Mouse (Mus musculus): ENCODE results near the gene Ltbp4.

DNA sequence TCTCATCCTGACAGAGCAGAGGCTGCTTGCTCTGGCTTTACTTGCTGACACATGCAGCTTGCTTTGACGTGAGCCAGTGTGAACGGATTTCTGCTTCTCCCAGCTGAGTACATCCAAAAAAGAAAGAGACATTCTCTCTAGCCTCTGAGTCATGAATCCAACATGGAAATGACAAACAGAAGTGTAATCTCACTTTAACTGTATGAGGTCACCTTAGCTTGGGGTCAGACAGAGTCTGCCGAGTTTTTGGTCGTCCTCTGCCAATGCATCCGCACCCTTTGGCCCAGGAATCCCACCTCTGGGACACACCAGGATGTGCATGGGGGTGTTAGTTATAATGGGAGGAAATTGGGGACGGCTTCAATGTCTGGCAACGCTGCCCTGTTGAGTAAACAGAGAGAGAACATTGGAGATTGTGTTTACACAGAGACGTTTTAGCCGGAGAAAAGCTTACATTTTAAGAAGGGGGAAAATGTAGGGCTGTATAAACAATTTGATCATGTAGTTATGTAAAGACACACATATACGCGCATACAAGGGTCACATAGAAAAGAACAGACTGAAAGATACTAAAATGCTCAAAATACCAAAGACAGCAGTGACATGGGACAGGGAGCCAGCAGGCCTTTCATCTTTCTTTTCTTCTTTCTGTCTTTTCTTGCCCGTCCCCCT lies 45.6 kb downstream of the Ltbp4 start:
- no peak for TF ChIP-seq CTCF (IDR thresholded peaks at IDR 0.05 in 2 of 3, conservative IDR thresholded peaks at IDR 0.05 in 1 of 3; ENCODE audit: control insufficient read depth in 1 of 3, insufficient read depth in 1 of 3, low read depth in 2 of 3, low read length in 3 of 3, poor library complexity in 1 of 3, severe bottlenecking in 1 of 3)
- no peak for TF ChIP-seq EP300 (IDR thresholded peaks at IDR 0.05; ENCODE audit: low read depth in 1 of 2, low read length in 2 of 2)
- TF ChIP-seq SMC3 (IDR thresholded peaks at IDR 0.05; ENCODE audit: low read depth, low read length): no peak
- no peak for TF ChIP-seq POLR2A (IDR thresholded peaks at IDR 0.05; ENCODE audit: control insufficient read depth in 1 of 2, insufficient read depth in 1 of 2, low read depth in 1 of 2, low read length in 2 of 2, poor library complexity in 1 of 2)
- TF ChIP-seq MAFK (IDR thresholded peaks at IDR 0.05; ENCODE audit: borderline replicate concordance, low read depth, low read length): no peak
- no peak for TF ChIP-seq BHLHE40 (IDR thresholded peaks at IDR 0.05; ENCODE audit: borderline replicate concordance, low read depth, low read length)
- no peak for TF ChIP-seq ZKSCAN1 (IDR thresholded peaks at IDR 0.05; ENCODE audit: low read depth, low read length)
- no peak for TF ChIP-seq USF1 (IDR thresholded peaks at IDR 0.05; ENCODE audit: low read depth, low read length)
- no peak for TF ChIP-seq ELF1 (IDR thresholded peaks at IDR 0.05; ENCODE audit: low read depth, low read length)
- TF ChIP-seq MAZ (IDR thresholded peaks at IDR 0.05; ENCODE audit: low read depth, low read length): no peak
- TF ChIP-seq GABPA (IDR thresholded peaks at IDR 0.05; ENCODE audit: low read depth, low read length): no peak
- TF ChIP-seq GATA1 (IDR thresholded peaks at IDR 0.05; ENCODE audit: low read depth, low read length): no peak
- TF ChIP-seq MXI1 (IDR thresholded peaks at IDR 0.05; ENCODE audit: low read depth, low read length): no peak
